Mouse (Mus musculus) CH12.LX (cell line): ENCODE data around the gene Plxdc2. TPM values are rescaled to one million over a fixed set of nuclear protein-coding genes. Genes with fewer than 3 reads are reported as not detected.

Experiments used
- DNase-seq: peaks from one replicate; pipeline ENCODE4 v3.0.0-alpha.2; 2013; ENCODE audit errors: extremely low read depth
- H3K27ac ChIP-seq: 2 replicates; pipeline ENCODE4 v1.5.1; 2012; ENCODE audit warnings: low read depth, mild to moderate bottlenecking, control low read depth, moderate library complexity; ENCODE audit not compliant: insufficient read depth
- H3K27me3 ChIP-seq: replicated peaks from 2 replicates; pipeline ENCODE3; 2012; ENCODE audit warnings: inconsistent platforms
- H3K36me3 ChIP-seq, 2 experiments: replicated peaks in 1 of 2; 2 replicates each; pipeline versions ENCODE3 to v1.6.1; 2012; ENCODE audit warnings: inconsistent platforms in 1 of 2, low read length in 1 of 2, mild to moderate bottlenecking in 1 of 2, mixed read lengths in 1 of 2, moderate library complexity in 1 of 2; ENCODE audit not compliant: control insufficient read depth in 1 of 2, insufficient read depth in 1 of 2
- H3K4me1 ChIP-seq, 2 experiments: 2 replicates each; pipeline ENCODE4 v1.6.1; 2012; ENCODE audit warnings: inconsistent platforms in 1 of 2, moderate library complexity in 1 of 2; ENCODE audit not compliant: insufficient read depth in 2 of 2, control insufficient read depth in 1 of 2
- H3K4me2 ChIP-seq: 2 replicates; pipeline ENCODE4 v1.6.1; 2012; ENCODE audit warnings: low read depth, mild to moderate bottlenecking, control low read depth; ENCODE audit not compliant: poor library complexity, insufficient read depth, severe bottlenecking
- H3K4me3 ChIP-seq, 3 experiments: fragments of 150-350 bp in 1 of 3; sonication (generic) in 1 of 3; replicated peaks in 1 of 3; 2 replicates each; pipeline versions ENCODE3 to v1.5.1; 2011 to 2012; ENCODE audit warnings: low read depth in 2 of 3, low read length in 2 of 3, mild to moderate bottlenecking in 2 of 3, moderate library complexity in 2 of 3, control low read depth in 1 of 3, improper control_type of control experiment in 1 of 3, inconsistent platforms in 1 of 3, mixed read lengths in 1 of 3; ENCODE audit not compliant: poor library complexity in 1 of 3
- H3K79me2 ChIP-seq: replicated peaks from 2 replicates; pipeline ENCODE4 v1.6.1; 2012; ENCODE audit warnings: mild to moderate bottlenecking, moderate library complexity; ENCODE audit not compliant: control insufficient read depth, poor library complexity, insufficient read depth, severe bottlenecking; ENCODE audit errors: extremely low read depth
- H3K9ac ChIP-seq: 2 replicates; pipeline ENCODE4 v1.6.1; 2012; ENCODE audit warnings: low read depth, mild to moderate bottlenecking, control low read depth, moderate library complexity; ENCODE audit not compliant: insufficient read depth
- H3K9me3 ChIP-seq: replicated peaks from 2 replicates; pipeline ENCODE3; 2012; ENCODE audit warnings: low read length, inconsistent platforms, mixed read lengths
- BHLHE40 ChIP-seq: IDR thresholded peaks from 2 replicates; pipeline ENCODE4 v1.6.1; 2011; ENCODE audit warnings: mild to moderate bottlenecking, low read depth, low read length, improper control_type of control experiment
- CHD2 ChIP-seq: IDR thresholded peaks from 2 replicates; pipeline ENCODE4 v1.6.1; 2011; ENCODE audit warnings: low read length, improper control_type of control experiment
- CTCF ChIP-seq, 2 experiments: IDR thresholded peaks in 1 of 2; conservative IDR thresholded peaks in 1 of 2; 2 replicates each; pipeline ENCODE4 v1.5.1; 2011 to 2012; ENCODE audit warnings: low read depth in 2 of 2, low read length in 2 of 2, improper control_type of control experiment in 1 of 2, inconsistent platforms in 1 of 2, mild to moderate bottlenecking in 1 of 2, moderate library complexity in 1 of 2
- EP300 ChIP-seq: IDR thresholded peaks from 2 replicates; pipeline ENCODE4 v1.6.1; 2011; ENCODE audit warnings: low read length, improper control_type of control experiment
- GABPA ChIP-seq: IDR thresholded peaks from 2 replicates; pipeline ENCODE4 v1.6.1; 2012; ENCODE audit warnings: low read depth, low read length, improper control_type of control experiment, inconsistent platforms; ENCODE audit not compliant: insufficient replicate concordance
- JUND ChIP-seq: conservative IDR thresholded peaks from 2 replicates; pipeline ENCODE4 v1.6.1; 2011; ENCODE audit warnings: low read depth, low read length, improper control_type of control experiment
- KAT2A ChIP-seq: IDR thresholded peaks from 2 replicates; pipeline ENCODE4 v1.6.1; 2012; ENCODE audit warnings: low read length, improper control_type of control experiment, inconsistent platforms; ENCODE audit not compliant: insufficient replicate concordance
- MAFK ChIP-seq: IDR thresholded peaks from 2 replicates; pipeline ENCODE4 v1.6.1; 2011; ENCODE audit warnings: low read length, improper control_type of control experiment; ENCODE audit not compliant: insufficient replicate concordance
- MAX ChIP-seq: IDR thresholded peaks from 2 replicates; pipeline ENCODE4 v1.6.1; 2011; ENCODE audit warnings: low read length, improper control_type of control experiment
- MEF2A ChIP-seq: IDR thresholded peaks from 2 replicates; pipeline ENCODE4 v1.6.1; 2014; ENCODE audit warnings: low read depth, mild to moderate bottlenecking, inconsistent platforms, low read length, improper control_type of control experiment, borderline replicate concordance
- MXI1 ChIP-seq: IDR thresholded peaks from 2 replicates; pipeline ENCODE4 v1.6.1; 2011; ENCODE audit warnings: mild to moderate bottlenecking, low read depth, low read length, improper control_type of control experiment
- MYC ChIP-seq: IDR thresholded peaks from 2 replicates; pipeline ENCODE4 v1.6.1; 2011; ENCODE audit warnings: low read depth, mild to moderate bottlenecking, improper control_type of control experiment, low read length
- NELFE ChIP-seq: IDR thresholded peaks from 2 replicates; pipeline ENCODE4 v1.6.1; 2011; ENCODE audit warnings: low read depth, low read length, improper control_type of control experiment
- NRF1 ChIP-seq: IDR thresholded peaks from 2 replicates; pipeline ENCODE4 v1.6.1; 2014; ENCODE audit warnings: low read depth, mild to moderate bottlenecking, inconsistent platforms, low read length, improper control_type of control experiment, moderate library complexity
- POLR2A ChIP-seq: IDR thresholded peaks from 2 replicates; pipeline ENCODE4 v1.6.1; 2011; ENCODE audit warnings: low read depth, mild to moderate bottlenecking, improper control_type of control experiment, low read length
- RAD21 ChIP-seq: IDR thresholded peaks from 2 replicates; pipeline ENCODE4 v1.6.1; 2011; ENCODE audit warnings: low read depth, mild to moderate bottlenecking, low read length, improper control_type of control experiment, moderate library complexity
- RCOR1 ChIP-seq: conservative IDR thresholded peaks from 2 replicates; pipeline ENCODE4 v1.6.1; 2012; ENCODE audit warnings: low read depth, mild to moderate bottlenecking, inconsistent platforms, low read length, improper control_type of control experiment
- SMC3 ChIP-seq: IDR thresholded peaks from 2 replicates; pipeline ENCODE4 v1.6.1; 2011; ENCODE audit warnings: low read depth, low read length, improper control_type of control experiment
- TBP ChIP-seq: conservative IDR thresholded peaks from 2 replicates; pipeline ENCODE4 v1.6.1; 2011; ENCODE audit warnings: low read depth, low read length, improper control_type of control experiment
- TCF12 ChIP-seq: IDR thresholded peaks from 2 replicates; pipeline ENCODE4 v1.6.1; 2014; ENCODE audit warnings: low read depth, mild to moderate bottlenecking, inconsistent platforms, low read length, improper control_type of control experiment
- UBTF ChIP-seq: IDR thresholded peaks from 2 replicates; pipeline ENCODE4 v1.6.1; 2012; ENCODE audit warnings: low read depth, mild to moderate bottlenecking, inconsistent platforms, low read length, improper control_type of control experiment, moderate library complexity
- USF1 ChIP-seq: IDR thresholded peaks from 2 replicates; pipeline ENCODE4 v1.6.1; 2014; ENCODE audit warnings: low read depth, mild to moderate bottlenecking, inconsistent platforms, low read length, improper control_type of control experiment
- ZC3H11A ChIP-seq: IDR thresholded peaks from 2 replicates; pipeline ENCODE4 v1.6.1; 2012; ENCODE audit warnings: low read depth, mild to moderate bottlenecking, inconsistent platforms, low read length, improper control_type of control experiment
- ZNF384 ChIP-seq: IDR thresholded peaks from 2 replicates; pipeline ENCODE4 v1.6.1; 2012; ENCODE audit warnings: low read depth, low read length, improper control_type of control experiment, inconsistent platforms
- dilution Hi-C: fragments of 300-500 bp; cut with MboI; formaldehyde crosslinking; loops from 2 replicates; pipeline ENCODE4 v1.14.3; 2020; ENCODE audit warnings: low sequenced_read_pairs; ENCODE audit not compliant: extremely low pct_unique_long_range_greater_than_20kb, extremely low pct_ligation_motif_present
- in situ Hi-C: fragments of 300-500 bp; cut with MboI; formaldehyde crosslinking; loops from 3 replicates; pipeline ENCODE4 v1.14.3; 2019; ENCODE audit warnings: low sequenced_read_pairs, low pct_ligation_motif_present, low pct_unique_long_range_greater_than_20kb, mixed read lengths
- polyA plus RNA-seq: library from polyadenylated mRNA; unstranded; fragments of >175 nt; gene quantifications from 2 replicates; pipeline ENCODE4 v1.2.1, GENCODE M21; 2012; ENCODE audit warnings: low read depth; ENCODE audit not compliant: insufficient read length
- total RNA-seq, 2 experiments: library from RNA; depleted of rRNA; stranded (reverse); fragments of 300-350 nt in 1 of 2; fragments of >200 nt in 1 of 2; gene quantifications; 2 replicates each; pipeline ENCODE4 v1.2.3; 2012 to 2014

Gene Plxdc2
- total and polyA plus RNA-seq, 3 experiments = not detected

DNA sequence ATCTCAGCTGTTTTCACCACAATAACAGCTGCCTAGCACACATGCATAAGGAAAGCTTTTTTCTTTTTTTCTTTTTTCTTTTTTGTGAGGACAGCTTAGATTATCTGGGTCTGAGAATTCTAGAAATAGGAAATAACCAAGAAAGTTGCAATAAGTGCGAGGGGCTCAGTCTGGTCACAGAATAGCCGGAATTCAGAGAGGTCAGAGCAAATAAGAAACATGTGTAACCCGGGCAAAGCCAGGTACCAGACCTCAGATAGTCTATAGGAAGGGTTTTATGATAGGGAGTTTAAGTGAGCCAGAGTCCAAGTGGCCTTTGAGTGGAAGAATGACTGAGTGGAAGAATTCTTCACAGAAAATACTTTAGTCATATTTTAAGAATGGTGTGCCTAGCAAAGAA lies 114.0 kb downstream of the Plxdc2 start:
- H3K9me3 ChIP-seq = no peaks in the 10 kb centered on the region

GRCm38 (mm10) chr2:16483943-16484342 lies 127.8 kb downstream of the Plxdc2 start:
- H3K4me3 ChIP-seq = no peak overlapping the region
- no peak for DNase-seq
- no peaks in the 10 kb centered on the region for H3K4me1 ChIP-seq
- H3K4me2 ChIP-seq = no peak overlapping the region
- no peaks in the 10 kb centered on the region for H3K79me2 ChIP-seq
- H3K9ac ChIP-seq = no peak overlapping the region
- H3K27ac ChIP-seq = no peak overlapping the region
- no peaks in the 10 kb centered on the region for H3K9me3 ChIP-seq
- in situ Hi-C loops (no loop called here), dilution Hi-C loops (no loop called here)
- no peaks in the 10 kb centered on the region for H3K27me3 ChIP-seq
- H3K36me3 ChIP-seq = no peaks in the 10 kb centered on the region
- TF ChIP-seq MYC (no peak), GABPA (no peak), NELFE (no peak), POLR2A (no peak), RCOR1 (no peak), ZC3H11A (no peak), NRF1 (no peak), TBP (no peak), BHLHE40 (no peak), MXI1 (no peak), MAFK (no peak), USF1 (no peak), MEF2A (no peak), RAD21 (no peak), KAT2A (no peak)

More for the DNA sequence above, 114.0 kb downstream of the Plxdc2 start:
- Histone ChIP-seq H3K9ac (no peak overlapping the region), H3K79me2 (no peaks in the 10 kb centered on the region), H3K36me3 (no peaks in the 10 kb centered on the region), H3K4me2 (no peak overlapping the region)
- no peak for DNase-seq
- dilution Hi-C loops = no loop called here
- TF ChIP-seq MAFK (no peak), EP300 (no peak), JUND (no peak), TBP (no peak), MAX (no peak), CHD2 (no peak), NRF1 (no peak), USF1 (no peak), CTCF (conservative IDR thresholded peaks at IDR 0.05 in 1 of 2, IDR thresholded peaks at IDR 0.05 in 1 of 2; ENCODE audit: low read depth in 2 of 2, low read length in 2 of 2) (no peak), UBTF (no peak), KAT2A (no peak), SMC3 (no peak), ZNF384 (no peak), TCF12 (no peak)
- TF ChIP-seq, all 38 proteins: peak for 0
- Histone ChIP-seq H3K27ac (no peak overlapping the region), H3K4me1 (no peaks in the 10 kb centered on the region), H3K4me3 (no peak overlapping the region), H3K27me3 (no peaks in the 10 kb centered on the region)
- in situ Hi-C loops = no loop called here
